Mouse (Mus musculus): ENCODE measurements at regions not wholly inside any gene's neighbourhood (a gene's known extent, or its start where the extent isn't known, plus 50 kb on each side); places are given as distances from the start of the nearest gene placed in this dataset.
A peak's percentile ranks its signal among the peaks of the same experiment; 100 is the strongest.

DNA sequence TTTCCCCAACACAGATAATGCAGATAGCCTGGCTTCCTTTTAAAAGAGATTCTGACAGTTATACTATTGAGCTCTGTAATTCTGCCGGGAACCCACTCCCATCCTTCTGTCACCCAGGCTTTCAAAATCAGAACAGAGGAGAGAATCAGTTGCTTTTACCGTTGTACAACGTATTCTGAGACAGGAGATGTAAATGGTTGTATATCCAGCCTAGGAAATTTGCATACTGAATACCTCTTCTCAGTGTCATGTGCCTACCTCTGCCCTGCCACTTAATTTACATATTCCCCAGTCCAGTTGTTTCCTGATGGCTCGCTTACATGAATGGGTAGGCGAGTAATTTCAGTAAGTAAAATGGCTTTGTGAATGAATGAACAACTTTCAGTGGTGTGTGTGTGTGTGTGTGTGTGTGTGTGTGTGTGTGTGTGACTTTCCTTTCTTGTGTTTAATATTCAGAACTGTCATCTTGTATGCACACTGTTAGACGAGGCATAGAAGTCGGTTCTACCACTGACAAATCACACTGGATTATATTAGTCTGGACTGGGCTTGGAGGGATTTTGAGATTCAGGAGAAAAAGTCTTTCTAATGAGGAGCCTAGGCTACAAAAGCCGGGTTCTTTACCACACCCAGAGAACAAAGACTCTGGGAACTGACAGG lies 282.2 kb upstream of the Cdh6 start:
- DNase-seq: no peak

DNA sequence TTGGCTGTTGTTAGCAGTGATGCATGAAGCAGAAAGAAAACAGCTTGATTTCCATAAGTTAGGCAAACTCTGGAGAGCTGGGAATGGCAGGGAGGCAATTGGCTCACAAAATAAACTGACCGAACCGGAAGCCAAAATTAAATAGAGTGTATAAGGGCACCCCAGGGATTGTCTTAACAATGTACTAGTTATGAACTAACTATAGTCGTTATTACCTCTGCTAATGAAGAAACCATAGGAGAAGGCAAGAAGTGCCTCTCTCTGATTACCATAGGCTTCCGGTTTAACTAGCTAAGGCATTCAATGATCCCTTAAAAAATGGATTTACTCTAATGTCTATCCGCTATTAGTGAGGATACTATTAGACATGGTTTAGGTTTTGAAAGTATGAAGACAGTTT lies 276.9 kb upstream of the Cdh6 start:
- no peak for DNase-seq

GRCm38 (mm10) chr15:13434608-13435007 lies 261.1 kb upstream of the Cdh6 start:
- DNase-seq: no peak

- no peak for DNase-seq
These were observed 259.5 kb upstream of the Cdh6 start for GRCm38 (mm10) chr15:13432971-13433370.

DNA sequence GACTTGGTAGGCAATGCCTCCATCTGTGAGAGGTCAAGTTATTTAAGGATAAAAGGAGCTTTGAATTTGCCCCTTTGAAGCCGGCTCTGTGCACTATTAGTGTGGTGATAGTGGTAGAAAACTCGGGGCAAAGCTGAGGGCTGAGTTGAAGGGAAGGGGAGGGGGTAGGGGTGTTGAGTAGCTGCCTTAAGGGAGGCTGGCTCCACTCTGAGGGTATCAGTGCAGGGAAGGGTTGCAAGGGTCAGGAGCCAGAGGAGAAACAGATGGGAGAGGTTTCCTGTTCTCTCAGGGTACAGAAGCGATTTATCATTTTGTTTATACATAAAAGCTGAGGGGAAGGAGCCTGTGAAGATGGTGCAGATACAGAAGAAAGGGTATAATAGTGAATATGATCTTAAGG lies 246.1 kb upstream of the Cdh6 start:
- DNase-seq: no peak

- DNase-seq: peak; percentile 14
These were observed 236.7 kb upstream of the Cdh6 start for GRCm38 (mm10) chr15:13410065-13410688.

- DNase-seq: no peak
These were observed 219.7 kb upstream of the Cdh6 start for GRCm38 (mm10) chr15:13393155-13393554.

- DNase-seq: no peak
These were observed 217.9 kb upstream of the Cdh6 start for GRCm38 (mm10) chr15:13391331-13391730.

DNA sequence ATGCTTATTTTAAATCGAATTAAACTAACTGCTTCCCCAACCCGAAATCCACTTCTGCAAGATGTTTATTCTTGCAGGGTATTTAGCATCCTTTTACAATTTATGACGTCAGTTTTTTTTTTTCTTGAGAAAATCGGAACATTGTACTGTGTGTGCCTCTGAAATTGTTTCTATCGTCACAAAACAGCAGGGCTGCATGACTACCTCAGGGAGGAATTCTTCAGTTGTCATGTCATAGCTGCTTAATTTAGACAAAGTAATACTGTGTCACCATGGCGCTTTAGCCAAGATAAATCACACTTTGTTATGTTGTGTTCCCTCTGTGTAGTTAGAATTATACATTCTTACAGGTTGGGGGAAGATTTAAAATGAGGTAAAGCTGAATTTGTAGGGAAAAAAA lies 211.3 kb upstream of the Cdh6 start:
- DNase-seq: no peak

DNA sequence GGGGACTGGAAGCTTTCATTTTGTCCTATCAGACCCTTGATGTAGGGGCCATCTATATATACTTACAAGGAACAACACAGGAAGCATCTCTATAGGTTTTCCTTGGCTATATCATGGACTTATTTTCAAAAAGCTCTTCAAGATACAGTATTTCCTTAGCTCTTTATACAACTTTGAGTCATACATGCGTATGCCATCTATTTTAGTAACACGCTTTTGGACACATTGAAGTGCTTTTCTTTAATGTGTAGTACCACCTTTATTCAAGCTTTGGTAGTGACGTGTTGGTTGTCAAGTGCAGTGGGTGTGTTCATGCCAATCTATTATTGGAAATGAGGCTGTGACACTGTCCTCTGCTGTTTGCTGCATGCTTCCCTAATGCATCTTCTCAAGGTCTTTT lies 202.1 kb upstream of the Cdh6 start:
- DNase-seq: no peak

DNA sequence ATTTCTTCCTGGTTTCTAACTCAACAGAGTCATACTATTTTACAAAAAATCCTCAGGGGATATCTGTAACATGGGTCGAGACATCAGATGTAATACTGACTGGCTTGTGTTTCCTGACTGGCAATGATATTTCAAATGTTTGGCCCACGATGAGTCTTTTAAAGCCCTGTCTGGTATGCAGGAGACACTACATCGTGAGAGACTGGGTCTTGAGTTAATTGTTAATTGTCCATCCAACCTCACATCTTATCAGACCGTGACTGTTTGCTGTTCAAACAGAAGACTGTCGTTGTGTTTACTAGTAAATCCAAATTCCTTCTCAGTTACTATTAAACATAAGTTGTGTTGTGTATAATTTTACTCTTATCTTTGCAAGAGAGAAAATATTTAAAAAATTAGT lies 195.3 kb upstream of the Cdh6 start:
- DNase-seq: no peak

GRCm38 (mm10) chr15:13367291-13367954 lies 193.9 kb upstream of the Cdh6 start:
- DNase-seq: no peak

DNA sequence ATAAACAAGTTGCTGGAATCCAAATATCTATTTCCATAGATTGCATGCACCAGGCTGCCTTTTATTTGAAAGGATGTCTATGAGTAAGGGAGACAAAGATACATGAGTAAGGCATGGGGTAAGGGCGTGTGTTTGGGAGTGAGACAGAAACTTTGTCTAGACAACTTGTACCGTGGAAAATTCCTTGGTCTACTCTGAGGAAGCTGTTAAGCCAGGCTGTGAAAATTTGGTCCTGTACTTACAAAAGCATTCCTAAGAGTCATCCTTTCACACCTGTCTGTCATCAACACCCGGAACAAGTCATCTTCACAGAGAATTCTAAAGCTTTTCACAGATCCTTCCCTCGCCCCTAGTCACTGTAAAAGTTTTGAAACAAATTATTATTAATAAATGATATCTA lies 193.1 kb upstream of the Cdh6 start:
- no peak for DNase-seq

GRCm38 (mm10) chr15:13360741-13361140 lies 187.3 kb upstream of the Cdh6 start:
- no peak for DNase-seq

- no peak for DNase-seq
These were observed 185.6 kb upstream of the Cdh6 start for GRCm38 (mm10) chr15:13359026-13359425.

DNA sequence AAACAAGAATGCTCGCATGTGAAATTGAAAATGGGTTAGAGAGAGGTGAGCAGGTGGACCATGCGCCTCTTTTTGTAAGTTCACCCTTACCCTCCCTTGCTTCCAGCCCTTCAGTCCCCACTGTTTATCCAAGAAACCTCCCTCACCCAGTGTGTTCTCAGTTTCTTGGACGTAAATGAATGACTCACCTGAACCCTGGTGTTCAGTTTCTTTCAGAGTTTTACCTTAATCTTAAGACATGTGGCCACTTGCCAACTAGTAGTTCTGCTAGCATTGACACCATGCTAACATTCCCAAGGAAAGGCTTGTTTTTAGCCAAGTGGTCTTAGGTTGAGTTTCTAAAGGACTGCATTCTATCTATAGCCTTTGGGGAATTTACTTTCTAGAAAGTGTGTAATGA lies 176.8 kb upstream of the Cdh6 start:
- DNase-seq: no peak

- no peak for DNase-seq
These were observed 162.9 kb upstream of the Cdh6 start for GRCm38 (mm10) chr15:13336392-13336791.

DNA sequence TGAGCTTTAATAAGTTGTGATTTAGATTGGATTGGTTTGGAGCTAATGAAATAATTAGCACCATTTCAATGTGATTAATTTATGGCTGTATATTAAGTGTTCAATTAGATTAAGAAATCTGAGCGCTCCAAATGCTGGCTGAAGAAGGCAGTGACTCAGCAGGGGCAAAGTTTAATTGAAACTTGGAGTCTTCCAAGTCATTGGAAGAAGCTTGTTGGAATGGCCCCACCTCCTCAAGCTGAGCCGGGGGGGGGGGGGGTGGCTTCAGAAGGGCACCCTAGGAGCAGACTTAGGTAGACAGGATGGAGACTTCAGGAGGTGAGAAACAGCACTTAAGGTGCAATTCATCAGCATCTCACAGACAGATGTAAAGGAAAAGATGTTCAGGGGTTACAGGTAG lies 151.0 kb upstream of the Cdh6 start:
- no peak for DNase-seq

DNA sequence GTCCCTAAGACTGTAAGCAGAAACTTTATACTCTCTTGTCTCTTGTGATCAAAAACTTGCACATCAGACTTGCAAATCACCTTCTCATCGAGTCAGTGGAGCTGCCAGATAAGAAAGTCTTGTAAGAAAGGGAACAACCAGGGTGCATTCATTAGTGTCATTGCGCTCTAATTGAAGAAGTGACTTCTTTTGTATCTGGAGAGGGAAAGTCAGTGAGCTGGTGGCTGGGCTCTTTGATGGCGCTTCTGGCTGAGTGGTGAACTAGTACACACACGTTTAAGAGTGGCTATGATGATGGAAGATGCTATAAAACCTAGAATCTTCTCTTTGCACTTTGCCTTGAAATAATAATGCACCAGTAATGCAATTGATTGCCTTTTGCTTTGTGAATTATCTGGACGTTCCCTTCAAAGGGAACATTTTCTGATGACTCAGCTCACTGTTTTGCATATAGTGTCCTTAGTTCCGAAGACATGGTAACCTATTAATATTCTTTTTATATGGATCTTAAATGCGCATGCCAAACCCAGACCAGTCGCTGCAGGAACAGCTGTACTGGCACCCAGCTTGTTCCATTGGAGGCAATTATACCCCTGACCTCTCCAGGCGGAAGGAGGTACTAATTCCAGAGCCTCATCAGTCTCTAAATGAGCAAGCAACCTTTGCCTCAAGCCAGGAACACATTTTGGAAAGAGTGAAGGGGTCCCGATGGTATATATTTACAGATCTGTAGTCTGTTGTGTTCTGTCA lies 147.3 kb upstream of the Cdh6 start:
- no peak for DNase-seq

- DNase-seq: no peak
These were observed 131.1 kb upstream of the Cdh6 start for GRCm38 (mm10) chr15:13304562-13304961.

DNA sequence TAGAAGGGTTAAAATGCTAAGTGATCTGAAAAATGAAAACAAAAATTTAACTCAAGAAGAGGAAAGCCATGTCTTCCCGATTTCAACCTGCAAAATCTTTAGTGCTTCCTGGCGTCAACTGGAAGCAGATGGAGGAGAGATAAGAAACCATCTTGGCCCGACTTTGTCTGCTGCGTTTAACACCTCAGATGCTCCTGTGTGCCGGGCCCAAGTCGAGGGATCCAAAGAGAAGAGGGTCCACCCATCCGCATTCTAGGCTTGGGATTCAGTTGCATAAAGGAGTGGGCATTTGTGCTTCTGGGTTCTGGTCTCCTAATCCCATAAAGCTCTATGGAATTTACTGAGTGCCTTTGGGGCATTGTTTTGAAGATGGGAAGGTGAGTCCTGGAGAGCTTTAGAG lies 130.0 kb upstream of the Cdh6 start:
- no peak for DNase-seq

- DNase-seq: no peak
These were observed 129.2 kb upstream of the Cdh6 start for GRCm38 (mm10) chr15:13302672-13303071.

DNA sequence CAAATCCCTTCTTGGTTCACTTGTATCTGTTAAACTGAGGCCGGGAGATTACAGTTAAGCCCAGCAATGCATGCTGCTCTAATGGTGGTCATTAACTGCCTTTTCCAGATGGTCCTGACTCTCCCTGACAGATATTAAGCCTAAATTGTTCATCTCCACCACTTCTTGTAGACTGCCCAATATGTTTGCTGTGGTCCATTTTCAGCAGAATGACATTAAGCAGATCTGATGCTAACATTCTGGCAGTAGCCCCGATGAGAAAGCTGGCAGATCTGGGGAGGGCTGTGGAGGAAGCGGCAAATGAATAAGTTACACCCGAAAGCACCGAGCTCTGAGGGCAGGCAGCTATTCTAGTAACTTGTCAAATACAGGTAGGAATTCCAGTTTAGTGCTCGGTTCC lies 123.5 kb upstream of the Cdh6 start:
- no peak for DNase-seq

DNA sequence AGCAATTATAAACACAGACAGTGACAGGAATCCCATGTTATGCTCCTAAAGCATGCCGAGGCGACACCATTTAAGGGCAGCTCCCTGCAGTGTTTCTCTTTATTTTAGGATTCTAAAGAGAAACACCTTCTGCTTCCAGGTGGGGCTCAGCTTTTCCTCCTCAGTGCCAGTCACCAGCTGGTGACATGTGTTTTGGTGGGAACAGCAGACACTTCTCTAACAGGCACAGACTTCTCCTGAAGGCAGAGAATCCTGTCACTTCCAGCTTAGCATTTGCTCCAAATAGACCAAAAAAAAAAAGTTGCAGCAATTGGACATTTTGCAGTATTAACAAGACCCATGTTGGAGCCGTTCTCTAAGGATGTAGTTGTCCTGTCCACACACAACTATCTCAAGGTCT lies 115.6 kb upstream of the Cdh6 start:
- DNase-seq: no peak

Measured in heart, postnatal 4 days (tissue).